Comparison of ENCODE assay signal across 13 mouse cellular contexts in the genomic region with DNA sequence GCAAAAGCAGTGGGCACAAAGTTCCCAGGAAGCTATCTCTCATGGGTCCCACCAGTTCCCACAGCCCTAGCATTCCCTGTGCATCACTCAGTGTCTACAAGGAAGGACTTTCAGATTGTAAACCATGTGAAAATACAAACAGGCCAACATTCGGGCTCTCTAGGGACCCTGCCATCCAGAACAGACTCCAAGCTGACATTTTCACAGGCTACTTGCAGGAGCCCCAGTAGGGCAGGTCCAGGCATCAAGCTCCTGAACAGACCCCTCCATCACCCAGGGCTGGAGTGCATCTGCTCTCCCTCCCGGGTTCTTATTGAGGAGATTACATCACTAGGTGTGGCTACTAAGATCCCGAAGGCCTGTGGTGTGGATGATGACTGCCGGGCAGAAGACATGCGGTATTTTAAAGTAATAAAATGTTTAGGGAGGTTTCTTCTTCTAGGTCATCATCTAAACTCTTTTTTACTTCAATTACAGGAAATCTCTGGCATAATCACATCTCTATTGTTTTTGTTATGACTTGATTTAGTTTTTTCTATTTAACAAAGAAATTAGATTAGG.
"Had no signal": no experiment of that assay in that cellular context is flagged by ENCODE, and none has a peak within 500 bp of the region (broad histone marks: within the 10 kb centered on the region; RNA-seq: fewer than 3 reads in every experiment).

No protein-coding gene starts in this region.

- DNase-seq: kidney, adult 18-20 months; kidney, adult 9 months; kidney, postnatal 14 days; kidney, postnatal 4 days; liver, embryonic 13.5 days; lung, adult 2 months; lung, postnatal 10 days; thymus, adult 18-20 months; thymus, postnatal 36 days had no signal

- H3K27me3 ChIP-seq: liver, embryonic 13.5 days; midbrain, embryonic 12.5 days; midbrain, embryonic 15.5 days; neural tube, embryonic 13.5 days had no signal

- H3K4me2 ChIP-seq: liver, embryonic 13.5 days; midbrain, embryonic 12.5 days; midbrain, embryonic 15.5 days; neural tube, embryonic 13.5 days had no signal

- H3K36me3 ChIP-seq: liver, embryonic 13.5 days; midbrain, embryonic 12.5 days; midbrain, embryonic 15.5 days; neural tube, embryonic 13.5 days had no signal

- H3K4me3 ChIP-seq: liver, embryonic 13.5 days; midbrain, embryonic 12.5 days; midbrain, embryonic 15.5 days; neural tube, embryonic 13.5 days had no signal

- H3K27ac ChIP-seq: liver, embryonic 13.5 days; macrophage; midbrain, embryonic 12.5 days; midbrain, embryonic 15.5 days; neural tube, embryonic 13.5 days had no signal
